8 mouse cellular contexts compared by ENCODE assay signal in genomic region chr1:137900621-137901071, GRCm38 (mm10).
DNase-seq lines count a peak whose midpoint lies in the region; ATAC-seq and TF ChIP-seq lines count a peak whose summit lies in the region.

No protein-coding gene starts in this region.

- peak; percentile 21 to 60 for DNase-seq in frontal cortex, adult 2 months (ENCODE audit: extremely low spot score in 1 of 2, low spot score in 1 of 2)
- no peak for DNase-seq in frontal cortex, postnatal 14 days (ENCODE audit: low spot score in 2 of 2)
- DNase-seq in heart, postnatal 4 days, result peak; percentile 7
- DNase-seq in thymus, postnatal 4 days, result peak; percentile 59

- 0 out of 2 replicates have a peak, but pooled peaks have one; percentile 9 for ATAC-seq in common myeloid progenitor, adult 5-6 weeks (replicated peaks; ENCODE audit: low read depth, poor library complexity, severe bottlenecking)
- peak; percentile 67 for ATAC-seq in limb, embryonic 13.5 days (ENCODE audit: low FRiP score, low read depth)
- ATAC-seq in midbrain, embryonic 15.5 days (replicated peaks), result peak; percentile 60

- peak overlapping the region; percentile 93 for H3K9ac ChIP-seq in limb, embryonic 13.5 days
- peak overlapping the region; percentile 74 for H3K9ac ChIP-seq in midbrain, embryonic 15.5 days

- peak overlapping the region; percentile 38 for H3K4me3 ChIP-seq in C2C12 (ENCODE audit: insufficient read depth, poor library complexity, severe bottlenecking)
- peak overlapping the region; percentile 76 for H3K4me3 ChIP-seq in limb, embryonic 13.5 days
- H3K4me3 ChIP-seq in midbrain, embryonic 15.5 days, result peak overlapping the region; percentile 70

- no peaks in the 10 kb centered on the region for H3K27me3 ChIP-seq in C2C12 (ENCODE audit: control insufficient read depth, insufficient read depth, insufficient read length)
- H3K27me3 ChIP-seq in limb, embryonic 13.5 days, result no peaks in the 10 kb centered on the region
- H3K27me3 ChIP-seq in midbrain, embryonic 15.5 days (replicated peaks), result no peaks in the 10 kb centered on the region

- peaks cover 25% of the 10 kb centered on the region for H3K4me1 ChIP-seq in limb, embryonic 13.5 days
- peaks cover 33% of the 10 kb centered on the region for H3K4me1 ChIP-seq in midbrain, embryonic 15.5 days

- H3K4me2 ChIP-seq in limb, embryonic 13.5 days (replicated peaks), result peak overlapping the region; percentile 69
- peak overlapping the region; percentile 65 for H3K4me2 ChIP-seq in midbrain, embryonic 15.5 days

- no peaks in the 10 kb centered on the region for H3K9me3 ChIP-seq in limb, embryonic 13.5 days
- H3K9me3 ChIP-seq in midbrain, embryonic 15.5 days, result no peaks in the 10 kb centered on the region

- H3K36me3 ChIP-seq in C2C12 (ENCODE audit: control insufficient read depth, insufficient read depth), result no peaks in the 10 kb centered on the region
- no peaks in the 10 kb centered on the region for H3K36me3 ChIP-seq in limb, embryonic 13.5 days
- no peaks in the 10 kb centered on the region for H3K36me3 ChIP-seq in midbrain, embryonic 15.5 days (replicated peaks)

- peak overlapping the region; percentile 97 for H3K27ac ChIP-seq in limb, embryonic 13.5 days
- peak overlapping the region; percentile 89 for H3K27ac ChIP-seq in midbrain, embryonic 15.5 days

- H3ac ChIP-seq in C2C12 (ENCODE audit: control insufficient read depth, insufficient read length, low read depth), result no peak overlapping the region

- 3% methylated on average over 8 of the region's 8 CpGs for WGBS in limb, embryonic 13.5 days
- WGBS in midbrain, embryonic 15.5 days, result under 1% methylated on average over 8 of the region's 8 CpGs

- H3K79me3 ChIP-seq in C2C12 (ENCODE audit: low read depth), result peaks cover 4% of the 10 kb centered on the region

- peaks cover 32% of the 10 kb centered on the region for H3K79me2 ChIP-seq in C2C12 (ENCODE audit: control insufficient read depth, insufficient read depth)

- TF ChIP-seq CTCF in C2C12 (IDR thresholded peaks at IDR 0.05; ENCODE audit: control insufficient read depth, insufficient read depth, insufficient read length), result no peak

TF ChIP-seq in C2C12, 6 proteins besides CTCF, POLR2A, EP300 and RAD21:
- TF ChIP-seq MYOG (IDR thresholded peaks at IDR 0.05; ENCODE audit: control insufficient read depth, extremely low read depth, insufficient read length) (no peak), CEBPB (IDR thresholded peaks at IDR 0.05; ENCODE audit: low read depth) (no peak), MAX (IDR thresholded peaks at IDR 0.05) (no peak), FOSL1 (IDR thresholded peaks at IDR 0.05; ENCODE audit: insufficient read depth, low read length, poor library complexity, severe bottlenecking) (no peak), MYOD1 (IDR thresholded peaks at IDR 0.05; ENCODE audit: control insufficient read depth, insufficient read length, low read depth) (no peak), USF1 (IDR thresholded peaks at IDR 0.05; ENCODE audit: low read depth) (no peak)

Comparison
In these comparisons a context has a peak if more than half of its experiments do, and no peak if none do; other contexts are left out.
1. DNase-seq: peak in frontal cortex, adult 2 months (2 of 2), heart, postnatal 4 days (single experiment) and thymus, postnatal 4 days (single experiment); none in frontal cortex, postnatal 14 days (0 of 2).
2. ATAC-seq: peak in every context shown above with its lines; median percentile 67 in limb, embryonic 13.5 days; 60 in midbrain, embryonic 15.5 days; 9 in common myeloid progenitor, adult 5-6 weeks.
3. Peak in every context shown above with its lines, with median percentiles within 50 percentile points of each other: H3K4me3 ChIP-seq.